Mouse (Mus musculus) regulatory T cell (primary cell): ENCODE measurements at regions not wholly inside any gene's neighbourhood (a gene's known extent, or its start where the extent isn't known, plus 50 kb on each side); places are given as distances from the start of the nearest gene placed in this dataset.

ENCODE experiments used
- in situ Hi-C: fragments of 300-600 bp; cut with MboI, MseI; formaldehyde crosslinking; loops from one replicate; pipeline ENCODE4 v1.15.1; 2025; ENCODE audit warnings: high pct_unique_total_duplicates

DNA sequence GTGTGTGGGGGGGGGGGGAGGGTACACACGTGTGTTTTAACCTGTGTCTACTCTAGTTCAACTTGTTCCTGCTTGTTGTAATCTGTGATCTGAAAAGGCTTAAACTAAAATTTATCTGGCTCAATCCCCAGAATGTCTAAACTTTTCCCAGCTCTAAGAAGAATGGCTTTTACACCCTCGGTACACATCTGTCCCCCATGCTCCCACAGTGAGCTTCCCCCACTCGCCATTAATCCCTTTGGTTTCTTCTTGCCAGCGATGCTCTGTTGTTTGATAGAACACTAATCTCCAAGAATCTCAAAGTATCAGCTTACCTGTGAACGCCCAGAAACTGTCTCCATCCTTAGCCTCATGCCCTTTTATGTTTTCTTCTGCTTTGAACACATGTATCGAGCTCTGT, 260.6 kb downstream of the Epha4 start:
- in situ Hi-C loops, result no loop called here

DNA sequence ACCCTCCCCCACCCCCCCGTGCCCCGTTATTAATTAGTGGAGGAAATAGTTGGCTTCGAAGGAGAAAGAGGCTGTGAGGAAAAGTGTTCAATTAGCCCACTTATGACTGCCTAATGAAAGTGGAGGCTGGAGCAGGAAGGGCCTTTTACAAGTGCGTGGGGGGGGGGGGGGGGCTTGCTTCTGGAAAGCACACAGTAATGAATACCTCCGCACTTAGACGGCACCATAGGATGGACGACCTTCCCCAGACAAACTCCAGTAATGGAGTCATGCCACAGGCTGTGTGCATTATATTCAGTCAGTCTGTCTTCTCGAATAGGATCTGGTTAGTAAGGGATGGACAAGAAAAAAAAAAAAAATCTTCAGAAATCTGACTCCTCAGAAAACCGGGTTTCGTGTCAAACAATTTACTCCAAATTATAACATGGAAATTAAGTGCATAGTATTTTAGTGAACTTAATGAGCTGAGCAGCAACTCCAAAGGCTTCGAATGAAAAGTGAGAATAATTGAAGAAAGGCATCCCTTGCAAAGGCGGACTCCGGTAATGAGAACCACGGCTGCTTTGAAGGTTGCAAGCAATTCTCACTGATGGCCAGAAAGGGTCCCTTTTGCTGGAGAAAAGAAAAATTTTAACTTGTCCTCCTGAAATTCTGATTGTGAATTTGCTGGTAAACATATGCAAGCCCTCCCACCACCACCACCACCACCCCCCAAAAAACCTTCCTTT, 258.6 kb downstream of the Epha4 start:
- in situ Hi-C loops, result no loop called here

DNA sequence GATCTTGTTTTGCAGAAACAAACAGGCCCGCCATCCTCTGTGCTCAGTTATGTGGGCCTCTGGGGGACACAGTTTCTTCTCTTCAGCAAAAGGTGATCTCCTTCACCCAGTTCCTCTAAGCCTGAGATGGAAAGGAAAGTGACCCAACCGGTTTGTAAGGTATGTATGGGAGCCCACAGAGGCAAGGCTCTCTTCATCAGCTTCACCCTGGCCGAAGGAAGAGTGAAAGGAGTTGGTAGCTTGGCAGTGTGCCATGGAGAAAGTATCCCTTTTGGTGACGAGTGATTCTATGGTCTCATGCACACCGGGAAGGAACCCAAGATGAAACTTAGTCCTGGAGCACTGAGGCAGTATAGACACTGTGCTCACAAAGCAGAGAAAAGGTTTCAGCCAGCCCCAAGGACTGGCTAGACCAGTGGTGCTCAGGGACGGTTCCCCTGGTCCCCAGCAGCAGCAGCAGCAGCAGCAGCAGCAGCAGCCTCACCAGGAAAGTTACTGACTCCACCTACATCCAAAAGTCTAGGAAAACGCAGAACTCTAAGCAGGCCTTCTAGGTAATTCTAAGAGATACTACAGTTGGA, 256.1 kb downstream of the Epha4 start:
- in situ Hi-C loops, result no loop called here

DNA sequence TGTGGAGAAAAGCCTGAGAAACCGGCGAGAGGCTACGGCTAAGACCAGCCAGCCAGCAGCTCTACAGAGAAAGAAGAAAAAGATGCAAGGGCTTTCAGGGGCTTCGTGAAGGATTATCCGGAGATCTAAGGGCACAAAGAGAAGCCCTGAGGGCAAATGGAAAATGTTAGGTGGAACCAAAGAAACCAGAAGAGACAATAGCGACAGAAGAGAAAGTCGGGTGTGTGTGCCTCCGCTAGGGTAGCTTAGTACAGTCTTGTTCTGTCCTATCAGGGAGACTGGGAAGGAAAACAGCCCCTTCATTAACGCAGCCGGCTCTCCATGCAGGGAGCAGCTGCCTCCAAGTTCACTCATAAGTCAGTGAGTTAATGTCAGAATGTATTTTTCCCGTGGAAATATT, 255.1 kb downstream of the Epha4 start:
- in situ Hi-C loops, result no loop called here

DNA sequence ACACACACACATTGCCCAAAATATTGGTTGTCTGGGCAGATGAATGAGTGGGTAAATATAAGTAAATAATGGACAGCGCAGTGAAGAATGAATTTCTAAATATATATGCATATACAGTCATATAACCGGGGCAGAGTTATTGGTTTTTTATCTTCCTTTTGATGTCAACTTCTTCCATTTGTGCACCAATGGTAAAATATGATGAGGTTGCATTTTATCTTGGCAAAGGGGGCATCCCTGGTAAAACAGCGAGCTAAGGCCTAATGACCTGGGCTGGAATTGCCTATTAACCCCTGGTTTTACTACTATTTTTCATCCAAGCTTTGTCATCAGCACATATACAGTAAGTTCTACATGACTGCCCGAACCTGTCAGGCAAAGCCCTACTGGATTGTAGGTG, 253.2 kb downstream of the Epha4 start:
- in situ Hi-C loops, result no loop called here

DNA sequence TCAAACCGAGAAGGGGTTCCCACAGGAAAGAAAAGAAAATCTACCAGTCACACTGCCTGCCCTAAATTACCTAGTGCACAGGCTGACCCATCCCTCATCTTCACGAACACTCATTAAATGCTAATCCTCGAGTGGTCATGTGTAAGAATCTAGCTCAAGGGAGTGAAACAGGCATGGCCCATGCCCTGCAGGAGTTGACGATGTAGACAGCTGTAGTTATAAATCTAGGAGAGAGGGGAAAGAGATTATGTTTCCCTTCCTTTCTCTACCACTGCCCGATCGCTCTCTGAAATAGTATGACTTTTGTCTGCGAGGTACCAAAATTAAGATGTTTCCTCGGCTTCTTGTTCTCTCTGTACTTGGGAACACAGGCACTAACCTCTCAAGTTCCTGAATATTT, 249.2 kb downstream of the Epha4 start:
- in situ Hi-C loops, result no loop called here

DNA sequence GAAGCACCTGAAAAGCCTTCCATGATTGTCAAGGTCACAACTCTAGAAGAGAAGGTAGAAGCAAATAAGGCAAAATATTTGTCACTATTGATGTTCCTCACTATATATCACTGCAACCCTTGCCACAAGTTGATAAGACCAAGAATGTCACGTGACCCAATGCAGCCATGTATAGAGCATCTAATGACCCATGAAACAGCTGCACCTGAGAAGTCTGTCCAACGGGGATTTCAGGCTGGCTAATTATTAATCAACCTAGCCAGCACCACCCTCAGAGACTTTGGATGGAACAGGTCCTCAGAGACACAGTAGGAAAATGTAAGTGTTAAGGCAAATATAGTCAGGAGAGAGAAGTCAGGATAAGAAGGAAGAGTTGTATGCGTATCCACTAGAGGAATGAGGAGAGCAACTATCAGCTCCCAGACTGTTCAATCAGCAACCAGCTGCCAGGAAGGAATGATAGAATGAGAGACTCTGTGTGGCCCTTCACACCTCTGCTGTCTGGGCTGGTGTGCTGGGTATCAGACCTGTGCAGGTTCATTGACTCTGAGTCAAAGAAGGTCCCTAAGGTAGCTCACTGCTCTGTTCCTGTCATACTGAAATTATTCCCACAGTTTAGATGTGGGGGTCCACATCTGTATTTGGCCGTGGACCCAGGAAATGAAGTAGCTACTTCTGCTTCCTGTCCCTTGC, 247.4 kb downstream of the Epha4 start:
- in situ Hi-C loops, result no loop called here

DNA sequence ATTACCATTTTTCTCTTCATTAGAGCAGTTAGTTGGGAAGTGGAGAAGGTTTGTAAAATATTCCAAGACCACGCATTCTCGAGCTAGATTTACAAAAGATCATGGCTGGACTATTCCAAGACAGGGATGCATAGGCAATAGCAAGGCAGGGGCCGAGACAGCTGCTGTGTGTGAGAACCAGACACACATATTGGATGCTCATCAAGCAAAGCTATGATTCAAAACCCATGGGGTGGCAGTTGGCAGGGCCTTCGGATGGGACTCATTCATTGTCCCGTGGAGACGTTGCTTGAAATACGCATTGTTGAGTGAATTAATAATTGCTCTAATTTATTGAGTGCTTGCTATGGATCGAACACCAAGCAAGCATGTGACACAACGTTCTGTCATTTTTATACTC, 239.6 kb downstream of the Epha4 start:
- in situ Hi-C loops, result no loop called here

DNA sequence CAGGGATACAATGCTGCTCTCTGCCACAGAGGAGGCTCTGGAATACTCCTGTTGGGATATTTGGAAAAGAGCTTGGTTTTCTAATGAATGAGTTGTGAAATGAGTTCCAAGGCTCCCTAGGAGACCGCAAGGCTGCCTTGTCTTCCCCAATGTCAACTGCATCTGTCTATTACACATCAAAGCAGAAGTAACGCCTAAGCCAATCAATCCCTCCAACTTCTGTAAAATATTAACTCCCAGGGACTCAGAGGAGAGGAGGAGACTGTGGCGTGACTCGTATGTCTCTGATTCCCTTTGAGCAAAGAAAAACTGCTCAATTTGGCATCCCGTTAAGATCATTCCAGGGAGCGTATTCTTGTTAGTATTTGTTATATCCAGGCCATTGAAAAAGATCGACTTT, 235.3 kb downstream of the Epha4 start:
- in situ Hi-C loops, result no loop called here

DNA sequence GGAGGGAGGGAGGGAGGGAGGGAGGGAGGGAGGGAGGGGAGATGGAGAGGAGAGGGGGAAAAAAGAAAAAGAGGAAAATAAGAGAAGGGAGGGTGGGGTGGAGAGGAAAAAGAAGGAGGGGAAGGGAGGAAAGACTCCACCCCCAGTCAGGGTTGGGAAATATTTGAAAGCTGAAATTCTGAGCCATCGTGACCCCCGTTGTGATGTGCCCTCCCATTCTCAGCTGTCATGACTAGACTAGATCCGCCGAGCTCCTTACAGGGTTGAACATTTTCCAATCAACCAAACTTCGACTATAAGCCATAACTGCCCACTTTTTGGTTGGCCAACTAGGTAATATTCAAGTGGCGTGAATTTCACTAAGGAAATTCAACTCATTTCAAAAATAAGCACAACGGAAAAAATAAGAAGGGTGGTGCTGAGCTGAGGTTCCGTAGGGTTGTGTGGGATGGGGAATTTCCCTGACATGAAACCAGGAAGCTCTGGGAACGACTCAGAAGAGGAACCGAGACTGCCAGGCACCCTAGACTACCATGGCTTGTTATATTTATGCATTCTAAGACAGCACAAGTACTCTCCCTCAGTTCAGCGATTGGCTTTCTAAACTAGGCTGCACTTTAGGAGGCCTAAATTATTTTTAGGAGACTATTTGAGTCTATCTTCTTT, 234.4 kb downstream of the Epha4 start:
- in situ Hi-C loops, result no loop called here

DNA sequence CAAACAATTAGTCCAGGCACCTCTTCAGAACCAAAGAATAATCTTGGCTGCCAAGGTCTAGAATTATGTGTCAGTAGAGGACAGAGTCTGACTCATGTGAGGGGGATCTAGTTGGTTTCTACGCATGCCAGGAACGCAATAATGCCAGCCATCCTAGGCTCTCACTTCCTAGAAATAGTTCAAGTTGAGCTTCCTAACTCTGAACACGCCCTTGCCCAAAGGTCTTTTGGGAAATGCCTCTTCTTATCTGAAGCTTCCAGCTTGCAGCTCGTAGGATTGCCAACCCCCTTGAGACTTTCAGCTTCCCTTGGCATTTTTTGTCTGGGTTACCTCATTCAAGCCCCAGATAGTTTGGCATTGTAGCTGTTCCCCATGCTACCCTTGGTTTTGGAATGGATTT, 233.1 kb downstream of the Epha4 start:
- in situ Hi-C loops, result no loop called here

DNA sequence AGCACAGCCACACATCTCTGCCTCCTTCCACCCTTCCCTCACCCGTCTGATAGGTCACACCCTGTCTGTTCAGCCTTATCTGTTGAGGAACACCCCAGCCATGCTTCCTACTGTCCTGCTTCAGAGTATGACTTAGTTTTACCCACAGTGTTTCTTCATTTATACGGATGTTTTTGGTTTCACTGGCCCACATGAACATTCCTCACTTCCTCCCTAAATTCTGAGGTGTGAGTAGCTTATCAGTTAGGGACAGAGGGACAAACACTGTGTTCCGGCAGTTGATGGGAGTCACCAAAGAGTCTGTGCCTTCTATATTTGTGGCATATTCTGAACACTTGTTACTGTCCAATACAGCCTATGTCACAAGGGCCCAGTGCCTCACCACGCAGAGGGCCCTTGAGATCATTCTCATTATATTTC, 216.2 kb downstream of the Epha4 start:
- in situ Hi-C loops, result no loop called here

DNA sequence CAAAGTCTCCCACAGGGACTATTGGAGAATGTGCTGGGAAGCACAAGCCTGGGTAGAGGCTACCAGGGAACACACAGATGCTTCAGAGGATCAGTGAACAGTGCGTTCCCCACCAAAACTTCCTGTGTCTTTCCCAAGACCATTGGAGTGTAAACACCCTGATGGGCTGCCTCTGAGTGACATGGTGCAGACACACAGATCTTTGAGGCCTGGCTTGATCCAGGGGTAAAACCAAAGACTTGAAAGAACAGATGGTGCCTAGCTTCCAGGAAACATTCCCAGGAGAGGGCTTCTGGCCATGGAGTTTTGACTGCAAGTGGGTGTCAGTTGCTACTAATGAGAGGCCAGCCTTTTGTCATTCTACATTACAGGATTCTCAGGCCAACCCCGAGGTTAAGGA, 214.1 kb downstream of the Epha4 start:
- in situ Hi-C loops, result no loop called here

DNA sequence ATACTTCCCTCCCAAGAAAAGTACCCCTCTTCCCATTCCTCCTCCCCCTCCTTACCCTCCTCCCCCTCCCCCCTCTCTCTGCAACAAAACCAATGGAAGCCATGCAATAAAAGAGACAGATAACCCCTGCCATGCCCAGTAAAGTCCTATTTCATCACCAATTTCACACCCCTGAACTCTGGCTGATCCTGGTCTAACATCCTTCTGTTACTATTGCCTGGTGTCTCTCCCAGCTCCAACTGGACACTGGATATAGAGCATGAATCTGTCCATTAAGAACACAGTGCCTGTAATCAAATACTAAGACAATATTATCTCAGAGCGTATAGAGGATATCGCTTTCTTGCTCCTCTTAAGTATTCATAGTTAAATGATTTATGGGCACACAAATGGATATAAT, 210.1 kb downstream of the Epha4 start:
- in situ Hi-C loops, result no loop called here

DNA sequence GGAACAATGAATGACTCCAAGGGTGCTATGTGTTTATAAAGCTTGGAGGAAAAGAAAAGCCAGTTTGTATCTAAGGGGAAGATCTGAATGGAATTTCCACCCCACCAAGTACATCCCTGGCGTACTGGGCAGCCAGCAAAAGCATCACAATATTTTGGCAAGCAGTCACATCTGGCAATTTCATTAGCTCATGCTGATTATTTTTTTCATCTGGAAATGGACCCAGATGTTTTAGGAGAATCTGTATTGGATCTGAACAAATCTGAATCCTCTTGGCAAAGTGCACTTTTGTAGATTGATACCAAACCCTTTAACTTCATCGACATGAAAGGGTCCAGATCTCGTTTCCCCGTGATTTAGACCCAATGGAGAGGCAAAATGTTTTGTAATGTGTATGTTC, 207.1 kb downstream of the Epha4 start:
- in situ Hi-C loops, result no loop called here

DNA sequence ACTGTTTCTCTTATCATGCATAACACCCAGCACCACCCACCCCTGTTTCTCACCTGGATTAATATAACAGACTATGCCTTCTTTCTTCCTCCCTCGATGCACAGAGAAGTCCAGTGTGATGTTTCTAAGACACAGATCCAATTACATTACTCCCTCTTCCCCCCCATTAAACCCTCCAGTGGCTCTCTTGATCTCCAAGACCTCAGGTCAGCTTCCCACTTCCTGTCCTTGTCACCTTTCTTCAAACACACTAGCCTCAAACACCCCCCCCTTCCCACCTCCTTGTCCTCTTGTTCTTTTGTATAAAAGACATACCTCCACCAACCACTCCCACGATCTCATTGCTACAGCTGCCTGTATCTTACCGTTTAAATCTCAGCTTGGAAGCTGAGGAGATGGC, 201.8 kb downstream of the Epha4 start:
- in situ Hi-C loops, result no loop called here

DNA sequence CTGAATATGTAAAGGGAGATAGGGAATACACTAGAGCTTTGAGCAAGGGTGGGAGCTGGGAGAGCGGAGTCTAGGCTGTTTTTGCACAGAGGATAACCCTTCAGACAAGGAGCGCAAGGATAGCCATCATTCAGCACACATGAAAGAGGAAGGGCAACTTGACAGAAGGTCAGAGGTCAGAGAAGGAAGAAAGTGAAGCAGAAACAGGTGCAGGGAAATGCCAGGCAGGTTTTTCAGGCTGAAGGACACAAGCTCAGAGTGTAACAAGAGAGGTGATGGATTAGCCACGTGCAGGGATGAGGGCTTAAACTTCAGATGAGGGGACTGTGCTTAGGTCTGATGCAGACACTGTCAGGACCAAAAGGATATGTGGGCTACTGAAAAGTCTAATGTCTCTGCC, 199.5 kb downstream of the Epha4 start:
- in situ Hi-C loops, result no loop called here

DNA sequence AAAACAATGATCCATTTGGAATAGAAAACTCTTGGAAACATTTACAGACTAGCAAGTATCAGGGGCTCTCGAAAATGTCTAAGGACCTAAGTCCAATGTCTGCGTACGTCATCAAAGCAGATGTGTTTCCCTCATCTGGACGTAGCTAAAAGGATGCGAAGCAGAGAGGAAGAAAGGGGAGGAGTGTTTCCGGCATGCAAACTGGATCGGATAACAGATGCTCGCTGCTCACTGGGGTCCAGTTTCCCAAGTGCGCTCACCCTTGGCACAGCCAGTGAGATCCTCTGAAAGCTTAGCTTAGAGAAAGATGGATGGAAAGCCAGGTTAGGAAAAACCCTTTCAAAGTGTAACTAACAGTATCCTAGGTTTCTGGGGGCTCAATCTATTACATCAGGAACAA, 198.7 kb downstream of the Epha4 start:
- in situ Hi-C loops, result no loop called here
